Mouse (Mus musculus): ENCODE results near the gene Gm21149. TPM values are rescaled to one million over a fixed set of nuclear protein-coding genes. Genes with fewer than 3 reads are reported as not detected.
"Not testable (repeated sequence)": the region's sequence is repeated elsewhere in the genome, so short reads cannot be mapped to it uniquely, and the experiment has no call there.

Gm21149 gene
- 0.17 and 0.50 TPM in 2 replicates for polyA plus RNA-seq (2015; fragmentation: Nextera tagmentation; extraction: Ambion mirVana)

GRCm38 (mm10) chr5:15476423-15476822, at the start of gene Gm21149:
TSS of gene Gm21149 (minus strand) at chr5:15476523.
- DNase-seq (ENCODE audit: low spot score) = not testable (repeated sequence)

- DNase-seq (ENCODE audit: low spot score) = not testable (repeated sequence)
Observed at GRCm38 (mm10) chr5:15522470-15522869, 46.1 kb upstream of the Gm21149 start.

GRCm38 (mm10) chr5:15522028-15522427, 45.7 kb upstream of the Gm21149 start:
- DNase-seq (ENCODE audit: low spot score) = not testable (repeated sequence)

- peak; percentile 1 for DNase-seq (ENCODE audit: low spot score)
Observed at GRCm38 (mm10) chr5:15520418-15520817, 44.1 kb upstream of the Gm21149 start.

- not testable (repeated sequence) for DNase-seq (ENCODE audit: low spot score)
Observed at GRCm38 (mm10) chr5:15517150-15517549, 40.8 kb upstream of the Gm21149 start.

- not testable (repeated sequence) for DNase-seq (ENCODE audit: low spot score)
Observed at GRCm38 (mm10) chr5:15512236-15512635, 35.9 kb upstream of the Gm21149 start.

GRCm38 (mm10) chr5:15509911-15510310, 33.6 kb upstream of the Gm21149 start:
- not testable (repeated sequence) for DNase-seq (ENCODE audit: low spot score)

- DNase-seq (ENCODE audit: low spot score) = peak; percentile 16
Observed at GRCm38 (mm10) chr5:15508460-15509451, 32.4 kb upstream of the Gm21149 start.

GRCm38 (mm10) chr5:15507757-15508459, 31.6 kb upstream of the Gm21149 start:
- peak; percentile 17 for DNase-seq (ENCODE audit: low spot score)

- no peak for DNase-seq (ENCODE audit: low spot score)
Observed at GRCm38 (mm10) chr5:15507309-15507619, 30.9 kb upstream of the Gm21149 start.

GRCm38 (mm10) chr5:15506575-15507308, 30.4 kb upstream of the Gm21149 start:
- DNase-seq (ENCODE audit: low spot score) = peak; percentile 48

GRCm38 (mm10) chr5:15498774-15499400, 22.6 kb upstream of the Gm21149 start:
- DNase-seq (ENCODE audit: low spot score) = not testable (repeated sequence)

GRCm38 (mm10) chr5:15498350-15498749, 22.0 kb upstream of the Gm21149 start:
- DNase-seq (ENCODE audit: low spot score) = not testable (repeated sequence)

- peak; percentile 1 for DNase-seq (ENCODE audit: low spot score)
Observed at GRCm38 (mm10) chr5:15490934-15491333, 14.6 kb upstream of the Gm21149 start.

GRCm38 (mm10) chr5:15488743-15489142, 12.4 kb upstream of the Gm21149 start:
- peak; percentile 1 for DNase-seq (ENCODE audit: low spot score)

- DNase-seq (ENCODE audit: low spot score) = not testable (repeated sequence)
Observed at GRCm38 (mm10) chr5:15484616-15485015, 8.3 kb upstream of the Gm21149 start.

GRCm38 (mm10) chr5:15483576-15483975, 7.3 kb upstream of the Gm21149 start:
- peak; percentile 1 for DNase-seq (ENCODE audit: low spot score)

GRCm38 (mm10) chr5:15482815-15483214, 6.5 kb upstream of the Gm21149 start:
- DNase-seq (ENCODE audit: low spot score) = not testable (repeated sequence)

- DNase-seq (ENCODE audit: low spot score) = not testable (repeated sequence)
Observed at GRCm38 (mm10) chr5:15470141-15470540, 6.2 kb downstream of the Gm21149 start.

GRCm38 (mm10) chr5:15467768-15468167, 8.6 kb downstream of the Gm21149 start:
- peak; percentile 1 for DNase-seq (ENCODE audit: low spot score)

GRCm38 (mm10) chr5:15466218-15466617, 10.1 kb downstream of the Gm21149 start:
- peak; percentile 1 for DNase-seq (ENCODE audit: low spot score)

Data from thymus, postnatal 0 days (tissue).